Mouse (Mus musculus) limb, embryonic 12.5 days (tissue): ENCODE measurements at regions not wholly inside any gene's neighbourhood (a gene's known extent, or its start where the extent isn't known, plus 50 kb on each side); places are given as distances from the start of the nearest gene placed in this dataset.
"Not testable (repeated sequence)": the region's sequence is repeated elsewhere in the genome, so short reads cannot be mapped to it uniquely, and the experiment has no call there.

Experiments used
- ATAC-seq: fragments of 200-750 bp; cut with Nextera tagmentation; 2 replicates; pipeline ENCODE4 v1.8.0; 2017; ENCODE audit warnings: low read depth, moderate TSS enrichment; ENCODE audit not compliant: insufficient number of reproducible peaks, insufficient read depth, low FRiP score, low TSS enrichment
- H3K27ac ChIP-seq: fragments of 300-500 bp; sonication (generic); 2 replicates; pipeline ENCODE4 v1.5.1; 2016; ENCODE audit warnings: mild to moderate bottlenecking, moderate library complexity
- H3K27me3 ChIP-seq: fragments of 300-500 bp; sonication (generic); 2 replicates; pipeline ENCODE4 v1.6.1; 2016; ENCODE audit warnings: mild to moderate bottlenecking, moderate library complexity
- H3K36me3 ChIP-seq: fragments of 300-500 bp; sonication (generic); 2 replicates; pipeline ENCODE4 v1.6.1; 2016; ENCODE audit warnings: mild to moderate bottlenecking, moderate library complexity
- H3K4me1 ChIP-seq: fragments of 300-500 bp; sonication (generic); replicated peaks from 2 replicates; pipeline ENCODE4 v1.6.1; 2016
- H3K4me2 ChIP-seq: fragments of 300-500 bp; sonication (generic); 2 replicates; pipeline ENCODE4 v1.6.1; 2016; ENCODE audit warnings: mild to moderate bottlenecking, moderate library complexity
- H3K4me3 ChIP-seq: fragments of 300-500 bp; sonication (generic); replicated peaks from 2 replicates; pipeline ENCODE4 v1.5.1; 2016; ENCODE audit warnings: mild to moderate bottlenecking
- H3K9ac ChIP-seq: fragments of 300-500 bp; sonication (generic); replicated peaks from 2 replicates; pipeline ENCODE4 v1.6.1; 2016; ENCODE audit warnings: mild to moderate bottlenecking, moderate library complexity
- H3K9me3 ChIP-seq: fragments of 300-500 bp; sonication (generic); 2 replicates; pipeline ENCODE4 v1.6.1; 2016; ENCODE audit warnings: mild to moderate bottlenecking, moderate library complexity
- WGBS: fragments of 180-500 bp; shearing (Covaris S2); methylation state at CpG from one replicate; pipeline ENCODE4 v1.1.7; 2016; 5-methylcytosine and 5-hydroxymethylcytosine counted together

GRCm38 (mm10) chr14:108828668-108829067 lies 85.3 kb downstream of the Slitrk1 start:
- Histone ChIP-seq H3K9ac (no peak overlapping the region), H3K4me2 (no peak overlapping the region), H3K4me1 (no peaks in the 10 kb centered on the region), H3K27ac (no peak overlapping the region), H3K9me3 (no peaks in the 10 kb centered on the region), H3K4me3 (no peak overlapping the region), H3K27me3 (no peaks in the 10 kb centered on the region), H3K36me3 (no peaks in the 10 kb centered on the region)
- ATAC-seq = no peak
- 91% methylated on average over 3 of the region's 3 CpGs for WGBS

GRCm38 (mm10) chr14:108821539-108821938 lies 92.4 kb downstream of the Slitrk1 start:
- Histone ChIP-seq H3K27ac (no peak overlapping the region), H3K27me3 (no peaks in the 10 kb centered on the region), H3K9me3 (no peaks in the 10 kb centered on the region), H3K4me1 (no peaks in the 10 kb centered on the region), H3K4me2 (no peak overlapping the region), H3K36me3 (no peaks in the 10 kb centered on the region), H3K9ac (no peak overlapping the region), H3K4me3 (no peak overlapping the region)
- 90% methylated on average over 4 of the region's 4 CpGs for WGBS
- ATAC-seq = no peak

GRCm38 (mm10) chr14:108819370-108819769 lies 94.6 kb downstream of the Slitrk1 start:
- Histone ChIP-seq H3K4me1 (no peaks in the 10 kb centered on the region), H3K4me3 (no peak overlapping the region), H3K27ac (no peak overlapping the region), H3K9me3 (no peaks in the 10 kb centered on the region), H3K27me3 (no peaks in the 10 kb centered on the region), H3K9ac (no peak overlapping the region), H3K4me2 (no peak overlapping the region), H3K36me3 (no peaks in the 10 kb centered on the region)
- ATAC-seq = no peak
- WGBS = 59% methylated on average over 1 of the region's 1 CpGs

GRCm38 (mm10) chr14:108805394-108805982 lies 108.5 kb downstream of the Slitrk1 start:
- 78% methylated on average over 5 of the region's 5 CpGs for WGBS
- Histone ChIP-seq H3K9ac (no peak overlapping the region), H3K4me2 (no peak overlapping the region), H3K27me3 (no peaks in the 10 kb centered on the region), H3K36me3 (no peaks in the 10 kb centered on the region), H3K4me3 (no peak overlapping the region), H3K27ac (no peak overlapping the region), H3K4me1 (no peaks in the 10 kb centered on the region), H3K9me3 (no peaks in the 10 kb centered on the region)
- ATAC-seq = no peak

GRCm38 (mm10) chr14:108798884-108799283 lies 115.1 kb downstream of the Slitrk1 start:
- H3K4me1 ChIP-seq = no peaks in the 10 kb centered on the region
- no peak overlapping the region for H3K4me2 ChIP-seq
- no peaks in the 10 kb centered on the region for H3K27me3 ChIP-seq
- no peak overlapping the region for H3K27ac ChIP-seq
- H3K4me3 ChIP-seq = no peak overlapping the region
- no peak for ATAC-seq
- 86% methylated on average over 3 of the region's 3 CpGs for WGBS
- H3K9me3 ChIP-seq = no peaks in the 10 kb centered on the region
- no peaks in the 10 kb centered on the region for H3K36me3 ChIP-seq
- H3K9ac ChIP-seq = no peak overlapping the region

GRCm38 (mm10) chr14:108792445-108792844 lies 121.5 kb downstream of the Slitrk1 start:
- H3K4me1 ChIP-seq = no peaks in the 10 kb centered on the region
- no peak overlapping the region for H3K27ac ChIP-seq
- no peaks in the 10 kb centered on the region for H3K9me3 ChIP-seq
- no peak overlapping the region for H3K4me2 ChIP-seq
- H3K9ac ChIP-seq = no peak overlapping the region
- ATAC-seq = no peak
- H3K27me3 ChIP-seq = no peaks in the 10 kb centered on the region
- WGBS = 88% methylated on average over 3 of the region's 3 CpGs
- H3K36me3 ChIP-seq = no peaks in the 10 kb centered on the region
- no peak overlapping the region for H3K4me3 ChIP-seq

- 64% methylated on average over 1 of the region's 1 CpGs for WGBS
- Histone ChIP-seq H3K27ac (no peak overlapping the region), H3K27me3 (no peaks in the 10 kb centered on the region), H3K9ac (no peak overlapping the region), H3K9me3 (no peaks in the 10 kb centered on the region), H3K4me3 (no peak overlapping the region), H3K36me3 (no peaks in the 10 kb centered on the region), H3K4me2 (no peak overlapping the region), H3K4me1 (no peaks in the 10 kb centered on the region)
- no peak for ATAC-seq
These were observed 122.7 kb downstream of the Slitrk1 start for GRCm38 (mm10) chr14:108791296-108791695.

GRCm38 (mm10) chr14:108748730-108749129 lies 165.2 kb downstream of the Slitrk1 start:
- Histone ChIP-seq H3K4me2 (no peak overlapping the region), H3K27me3 (no peaks in the 10 kb centered on the region), H3K9ac (no peak overlapping the region), H3K4me3 (no peak overlapping the region), H3K9me3 (no peaks in the 10 kb centered on the region), H3K27ac (no peak overlapping the region), H3K36me3 (no peaks in the 10 kb centered on the region), H3K4me1 (no peaks in the 10 kb centered on the region)
- no peak for ATAC-seq

GRCm38 (mm10) chr14:108711811-108712210 lies 202.1 kb downstream of the Slitrk1 start:
- H3K27me3 ChIP-seq = no peaks in the 10 kb centered on the region
- H3K4me3 ChIP-seq = no peak overlapping the region
- H3K27ac ChIP-seq = no peak overlapping the region
- WGBS = 73% methylated on average over 6 of the region's 6 CpGs
- H3K4me1 ChIP-seq = no peaks in the 10 kb centered on the region
- ATAC-seq = no peak
- no peaks in the 10 kb centered on the region for H3K36me3 ChIP-seq
- H3K9me3 ChIP-seq = no peaks in the 10 kb centered on the region
- H3K9ac ChIP-seq = no peak overlapping the region
- no peak overlapping the region for H3K4me2 ChIP-seq

- Histone ChIP-seq H3K27ac (no peak overlapping the region), H3K4me2 (no peak overlapping the region), H3K36me3 (no peaks in the 10 kb centered on the region), H3K4me1 (no peaks in the 10 kb centered on the region), H3K9me3 (no peaks in the 10 kb centered on the region), H3K27me3 (no peaks in the 10 kb centered on the region), H3K4me3 (no peak overlapping the region), H3K9ac (no peak overlapping the region)
- peak; percentile 93 for ATAC-seq
These were observed 204.8 kb downstream of the Slitrk1 start for GRCm38 (mm10) chr14:108709101-108709631.

GRCm38 (mm10) chr14:108704662-108705061 lies 209.3 kb downstream of the Slitrk1 start:
- not testable (repeated sequence) for H3K4me2 ChIP-seq, H3K36me3 ChIP-seq, H3K9me3 ChIP-seq, H3K4me1 ChIP-seq, H3K27me3 ChIP-seq, ATAC-seq, H3K4me3 ChIP-seq, H3K27ac ChIP-seq, H3K9ac ChIP-seq
- WGBS = 90% methylated on average over 5 of the region's 5 CpGs

GRCm38 (mm10) chr14:108664864-108665263 lies 249.1 kb downstream of the Slitrk1 start:
- no peaks in the 10 kb centered on the region for H3K4me1 ChIP-seq
- no peak for ATAC-seq
- no peak overlapping the region for H3K4me2 ChIP-seq
- H3K4me3 ChIP-seq = no peak overlapping the region
- peaks cover 7% of the 10 kb centered on the region; the same call in 1 of the 2 replicates for H3K9me3 ChIP-seq
- H3K27ac ChIP-seq = no peak overlapping the region
- H3K9ac ChIP-seq = no peak overlapping the region
- H3K36me3 ChIP-seq = no peaks in the 10 kb centered on the region
- no peaks in the 10 kb centered on the region for H3K27me3 ChIP-seq
- 78% methylated on average over 6 of the region's 6 CpGs for WGBS
